ENCODE assay signal across 12 mouse cellular contexts in genomic region chr5:64206431-64206830, GRCm38 (mm10).
"Had no signal": no experiment of that assay in that cellular context is flagged by ENCODE, and none has a peak within 500 bp of the region (broad histone marks: within the 10 kb centered on the region; RNA-seq: fewer than 3 reads in every experiment).

No protein-coding gene starts in this region.

- H3K27ac ChIP-seq: limb, embryonic 12.5 days; liver, embryonic 14.5 days; midbrain, embryonic 15.5 days; neural tube, embryonic 12.5 days; stomach, postnatal 0 days had no signal

- DNase-seq: layer of hippocampus, postnatal 36 days; liver; lung, embryonic 14.5 days; lung, postnatal 10 days; lung, postnatal 4 days; thymus, postnatal 4 days had no signal

- H3K4me3 ChIP-seq: limb, embryonic 12.5 days; megakaryocyte, embryonic 14.5 days; midbrain, embryonic 15.5 days; neural tube, embryonic 12.5 days had no signal

- H3K4me1 ChIP-seq: limb, embryonic 12.5 days; midbrain, embryonic 15.5 days; neural tube, embryonic 12.5 days had no signal
